ENCODE assay signal across 15 mouse cellular contexts in the genomic region with DNA sequence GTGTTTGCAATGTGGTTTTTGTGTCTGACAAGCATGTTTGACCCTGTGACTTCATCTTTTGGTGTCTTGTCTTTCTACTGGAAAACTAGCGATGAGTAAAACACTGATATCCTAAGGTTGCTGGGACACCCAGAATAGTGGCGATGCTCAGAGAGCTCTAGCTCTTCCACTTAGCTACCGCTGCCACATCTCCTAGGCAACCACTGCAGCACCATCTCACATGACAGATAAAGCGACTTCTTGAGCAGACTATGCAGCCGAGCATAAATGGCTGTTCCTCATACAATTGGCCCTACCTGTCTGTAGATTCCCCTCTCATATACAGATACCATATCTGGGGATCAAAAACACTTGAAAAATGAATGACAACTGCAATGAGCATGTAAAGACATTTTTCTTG. TPM values are rescaled to one million over a fixed set of nuclear protein-coding genes. Genes with fewer than 3 reads are reported as not detected.
A peak's percentile ranks its signal among the peaks of the same experiment; 100 is the strongest.
DNase-seq lines count a peak whose midpoint lies in the region; ATAC-seq lines count a peak whose summit lies in the region.
"Had no signal": no experiment of that assay in that cellular context is flagged by ENCODE, and none has a peak within 500 bp of the region (broad histone marks: within the 10 kb centered on the region; RNA-seq: fewer than 3 reads in every experiment).

No protein-coding gene starts in this region.

- peak; percentile 66 for DNase-seq in right cerebral cortex, adult 18-20 months
- DNase-seq in right cerebral cortex, postnatal 4 days: no peak
- DNase-seq in frontal cortex, postnatal 36 days (ENCODE audit: low spot score in 2 of 2): peak; percentile 32 to 57
- peak; percentile 23 to 50 for DNase-seq in left cerebral cortex, adult 9 months (ENCODE audit: low spot score in 2 of 2)
- DNase-seq in adrenal gland, adult (ENCODE audit: inconsistent age in 2 of 2, low spot score in 1 of 2): no peak
- no peak for DNase-seq in thymus, postnatal 36 days
- DNase-seq: adrenal gland, postnatal 25 days; cerebellum, adult 8-10 months; gastrocnemius, postnatal 10 days; kidney, postnatal 25 days; liver; thymus, adult 18-20 months had no signal

- ATAC-seq in CD4-positive, CD25-positive, alpha-beta regulatory T cell, adult 4 months: no peak
- ATAC-seq: inflammation-experienced regulatory T-cells, adult 6 months; lung, postnatal 0 days had no signal

RNA-seq across cellular contexts. Expression of gene Pja1, which starts 34.8 kb away (rescaled TPM):
- 10 to 100 TPM; 61.9 to 82.5 TPM for polyA plus RNA-seq in CD4-positive, CD25-positive, alpha-beta regulatory T cell, adult 4 months (2017; shearing (Covaris generic))

Comparison
In these comparisons a context has a peak if more than half of its experiments do, and no peak if none do; other contexts are left out.
1. DNase-seq: peak in right cerebral cortex, adult 18-20 months (single experiment), frontal cortex, postnatal 36 days (2 of 2) and left cerebral cortex, adult 9 months (2 of 2); none in right cerebral cortex, postnatal 4 days (single experiment), adrenal gland, adult (0 of 2) and thymus, postnatal 36 days (0 of 2).